Mouse (Mus musculus) kidney, embryonic 14.5 days (tissue): Measurements from ENCODE around the gene Rdh1. TPM values are rescaled to one million over a fixed set of nuclear protein-coding genes. Genes with fewer than 3 reads are reported as not detected.
"Not testable (repeated sequence)": the region's sequence is repeated elsewhere in the genome, so short reads cannot be mapped to it uniquely, and the experiment has no call there.

Source experiments
- ATAC-seq: fragments of 200-750 bp; cut with Nextera tagmentation; 2 replicates; pipeline ENCODE4 v1.8.0; 2017; ENCODE audit warnings: moderate number of reproducible peaks, mild to moderate bottlenecking, moderate TSS enrichment, moderate library complexity; ENCODE audit not compliant: low FRiP score, low TSS enrichment
- H3K27ac ChIP-seq: fragments of 300-500 bp; sonication (generic); 2 replicates; pipeline ENCODE4 v1.5.1; 2014; ENCODE audit warnings: low read depth, mild to moderate bottlenecking, low read length, moderate library complexity, mixed read lengths
- H3K27me3 ChIP-seq: fragments of 300-500 bp; sonication (generic); 2 replicates; pipeline ENCODE4 v1.6.1; 2014; ENCODE audit warnings: mild to moderate bottlenecking, low read length; ENCODE audit not compliant: control insufficient read depth, insufficient read depth
- H3K36me3 ChIP-seq: fragments of 300-500 bp; sonication (generic); 2 replicates; pipeline ENCODE4 v1.6.1; 2014; ENCODE audit warnings: low read length, mixed read lengths; ENCODE audit not compliant: control insufficient read depth, insufficient read depth
- H3K4me1 ChIP-seq: fragments of 300-500 bp; sonication (generic); 2 replicates; pipeline ENCODE4 v1.6.1; 2014; ENCODE audit warnings: low read length, mixed read lengths; ENCODE audit not compliant: control insufficient read depth, insufficient read depth
- H3K4me2 ChIP-seq: fragments of 300-500 bp; sonication (generic); replicated peaks from 2 replicates; pipeline ENCODE4 v1.6.1; 2014; ENCODE audit warnings: low read depth, mild to moderate bottlenecking, low read length
- H3K4me3 ChIP-seq: fragments of 300-500 bp; sonication (generic); 2 replicates; pipeline ENCODE4 v1.5.1; 2014; ENCODE audit warnings: mild to moderate bottlenecking, low read length
- H3K9ac ChIP-seq: fragments of 300-500 bp; sonication (generic); 2 replicates; pipeline ENCODE4 v1.6.1; 2014; ENCODE audit warnings: low read depth, mild to moderate bottlenecking, low read length, moderate library complexity
- H3K9me3 ChIP-seq: fragments of 300-500 bp; sonication (generic); 2 replicates; pipeline ENCODE4 v1.6.1; 2016; ENCODE audit warnings: low read length; ENCODE audit not compliant: control insufficient read depth
- WGBS: fragments of 180-500 bp; shearing (Covaris S2); extraction: QIAGEN DNeasy Blood & Tissue Kit; methylation state at CpG from one replicate; pipeline ENCODE4 v1.1.7; 2014; 5-methylcytosine and 5-hydroxymethylcytosine counted together
- polyA plus RNA-seq: library from polyadenylated mRNA; unstranded; fragments of >200 nt; fragmentation: Nextera tagmentation; extraction: Ambion mirVana; gene quantifications from 2 replicates; pipeline ENCODE4 v1.2.1, GENCODE M21; 2014

Rdh1 gene
- polyA plus RNA-seq, 1 experiment from 2014 or later, result 0.05 TPM

DNA sequence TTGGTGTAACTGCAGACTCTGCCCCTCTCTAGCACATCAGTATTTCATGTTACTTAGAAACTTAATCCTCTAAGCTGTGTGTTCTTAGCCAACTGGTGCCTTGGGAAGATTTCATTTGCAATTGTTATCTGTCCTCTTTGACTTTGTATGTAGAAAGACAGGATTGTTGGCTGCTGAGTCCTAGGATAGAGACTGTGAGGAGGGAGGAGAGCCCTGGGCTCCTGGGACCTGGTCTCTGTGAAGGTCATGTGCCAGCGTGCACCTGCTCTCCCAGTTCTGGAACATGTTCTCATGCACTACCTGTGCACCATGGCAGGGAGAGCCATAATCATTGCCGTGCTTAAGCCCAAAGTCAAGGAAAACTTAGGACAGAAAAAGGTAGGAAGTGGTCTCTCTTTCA is 42.1 kb downstream of the Rdh1 start:
- WGBS, result 86% methylated on average over 2 of the region's 2 CpGs
- ATAC-seq, result no peak
- no peak overlapping the region for H3K27ac ChIP-seq

DNA sequence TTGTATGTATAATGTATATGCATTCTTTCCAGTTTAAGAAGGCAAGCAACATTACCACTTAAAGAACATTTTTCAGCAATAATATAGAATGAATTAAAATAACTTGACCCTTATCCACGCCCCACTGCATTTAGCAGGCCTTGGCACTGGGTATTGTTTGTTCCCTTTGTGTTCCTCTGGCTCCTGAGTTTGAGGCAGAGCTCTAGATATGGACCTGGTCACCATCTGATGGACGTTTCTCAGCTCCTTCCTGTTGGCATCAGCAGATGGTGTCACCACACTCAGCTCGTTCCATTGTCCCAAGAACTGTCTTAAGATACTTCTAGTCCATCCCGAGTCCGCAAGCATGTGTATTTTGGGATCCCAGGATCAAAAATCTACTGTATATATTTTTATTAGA is 42.7 kb downstream of the Rdh1 start:
- no peak overlapping the region for H3K4me3 ChIP-seq
- 87% methylated on average over 5 of the region's 5 CpGs for WGBS
- no peak for ATAC-seq

More for the DNA sequence above, 42.1 kb downstream of the Rdh1 start:
- Histone ChIP-seq H3K27me3 (no peaks in the 10 kb centered on the region), H3K9ac (no peak overlapping the region), H3K4me1 (no peaks in the 10 kb centered on the region), H3K9me3 (no peaks in the 10 kb centered on the region), H3K4me3 (no peak overlapping the region), H3K36me3 (no peaks in the 10 kb centered on the region), H3K4me2 (no peak overlapping the region)

DNA sequence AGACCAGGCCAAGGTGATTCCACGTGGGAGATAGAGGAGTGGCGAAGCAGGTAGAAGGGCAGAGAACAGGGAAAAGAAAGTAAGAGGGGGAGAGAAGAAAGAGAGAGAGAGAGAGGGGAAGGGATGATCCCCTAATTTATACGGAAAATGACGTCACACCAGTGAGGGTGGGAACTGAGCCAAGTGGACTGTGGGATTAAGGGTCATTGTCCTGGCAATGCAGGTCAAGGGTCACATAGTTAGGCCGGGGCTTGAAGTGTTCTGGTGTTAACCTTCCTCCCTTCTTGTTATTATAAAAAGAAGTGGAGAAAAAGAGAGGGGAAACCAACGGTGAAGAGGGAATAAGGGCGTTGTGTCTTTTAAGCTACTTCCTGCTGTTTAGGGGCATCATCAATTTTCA is 44.9 kb downstream of the Rdh1 start:
- Histone ChIP-seq H3K27me3 (no peaks in the 10 kb centered on the region), H3K9me3 (no peaks in the 10 kb centered on the region), H3K4me1 (no peaks in the 10 kb centered on the region), H3K27ac (no peak overlapping the region), H3K4me2 (no peak overlapping the region), H3K4me3 (no peak overlapping the region), H3K9ac (no peak overlapping the region), H3K36me3 (no peaks in the 10 kb centered on the region)
- no peak for ATAC-seq
- 62% methylated on average over 7 of the region's 7 CpGs for WGBS

More for the DNA sequence above, 42.7 kb downstream of the Rdh1 start:
- Histone ChIP-seq H3K4me1 (no peaks in the 10 kb centered on the region), H3K27ac (no peak overlapping the region), H3K4me2 (no peak overlapping the region), H3K27me3 (no peaks in the 10 kb centered on the region), H3K9ac (no peak overlapping the region), H3K36me3 (no peaks in the 10 kb centered on the region), H3K9me3 (no peaks in the 10 kb centered on the region)

DNA sequence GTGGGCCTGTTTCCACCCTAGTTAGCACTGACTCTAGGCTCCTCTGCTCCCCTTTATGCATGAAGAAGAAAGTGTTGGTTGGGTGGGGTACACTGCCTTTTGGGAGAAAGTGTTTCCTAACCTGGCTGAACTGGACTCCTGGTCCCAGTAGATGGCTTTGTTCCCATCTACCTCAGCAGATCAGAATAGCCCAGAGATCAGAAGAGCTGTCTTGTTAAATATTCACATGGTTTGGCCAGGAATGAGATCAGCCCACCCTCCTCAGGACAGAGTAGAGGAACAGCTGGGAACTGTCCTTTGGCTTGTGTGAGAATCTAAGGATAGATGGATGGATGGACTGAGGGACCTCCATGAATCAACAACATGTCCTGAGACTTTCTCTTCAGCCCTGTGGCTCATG is 56.4 kb downstream of the Rdh1 start:
- H3K27ac ChIP-seq, result no peak overlapping the region
- no peak overlapping the region for H3K4me3 ChIP-seq
- H3K9ac ChIP-seq, result no peak overlapping the region
- no peaks in the 10 kb centered on the region for H3K27me3 ChIP-seq
- H3K4me1 ChIP-seq, result no peaks in the 10 kb centered on the region
- no peaks in the 10 kb centered on the region for H3K36me3 ChIP-seq
- H3K4me2 ChIP-seq, result no peak overlapping the region
- no peak for ATAC-seq
- H3K9me3 ChIP-seq, result peaks cover 2% of the 10 kb centered on the region; the same call in 1 of the 2 replicates

GRCm38 (mm10) chr10:127817268-127817910 is 57.9 kb downstream of the Rdh1 start:
- not testable (repeated sequence) for H3K4me1 ChIP-seq, H3K4me2 ChIP-seq, ATAC-seq, H3K9ac ChIP-seq, H3K27ac ChIP-seq, H3K9me3 ChIP-seq, H3K4me3 ChIP-seq, H3K36me3 ChIP-seq, H3K27me3 ChIP-seq
- 73% methylated on average over 4 of the region's 4 CpGs for WGBS

Other genes with a start within 250 kb of the Rdh1 start
- gene Ndufa4l2, start 244.8 kb upstream of the Rdh1 start, polyA plus RNA-seq, result 27.1 and 32.7 TPM in 2 replicates
- gene Shmt2, start 237.3 kb upstream of the Rdh1 start, polyA plus RNA-seq, result 68.9 and 99.8 TPM in 2 replicates
- gene Nxph4, start 225.2 kb upstream of the Rdh1 start, polyA plus RNA-seq, result 0.49 and 1.2 TPM in 2 replicates
- gene Lrp1, start 138.6 kb upstream of the Rdh1 start, polyA plus RNA-seq, result 44.2 and 54.9 TPM in 2 replicates
- 14.0 and 18.9 TPM in 2 replicates for gene Stat6, start 116.7 kb upstream of the Rdh1 start, polyA plus RNA-seq
- gene Nemp1, start 92.8 kb upstream of the Rdh1 start, polyA plus RNA-seq, result 7.6 and 12.4 TPM in 2 replicates
- gene Nab2, start 91.2 kb upstream of the Rdh1 start, polyA plus RNA-seq, result 19.0 and 19.8 TPM in 2 replicates
- gene Myo1a, start 54.6 kb upstream of the Rdh1 start, polyA plus RNA-seq, result 0.20 and 0.45 TPM in 2 replicates
- gene Tac2, start 35.2 kb upstream of the Rdh1 start, polyA plus RNA-seq, result 1.6 and 2.8 TPM in 2 replicates
- 6.9 and 7.6 TPM in 2 replicates for gene Zbtb39, start 20.2 kb upstream of the Rdh1 start, polyA plus RNA-seq
- 2.0 and 3.7 TPM in 2 replicates for gene Gpr182, start 8.0 kb upstream of the Rdh1 start, polyA plus RNA-seq
- 0.26 TPM in 1 of 2 replicates, not detected in the other for gene Rdh16f1, start 66 bp downstream of the Rdh1 start, polyA plus RNA-seq
- gene Rdh9, start 16.7 kb downstream of the Rdh1 start, polyA plus RNA-seq, result 0.32 TPM in 1 of 2 replicates, not detected in the other
- gene Rdh16, start 41.4 kb downstream of the Rdh1 start, polyA plus RNA-seq, result 0.07 and 0.14 TPM in 2 replicates
- gene Rdh19, start 90.2 kb downstream of the Rdh1 start, polyA plus RNA-seq, result not detected in 2 replicates
- not detected in 2 replicates for gene Rdh16f2, start 106.8 kb downstream of the Rdh1 start, polyA plus RNA-seq
- not detected in 2 replicates for gene Rdh7, start 129.1 kb downstream of the Rdh1 start, polyA plus RNA-seq
- gene Sdr9c7, start 138.8 kb downstream of the Rdh1 start, polyA plus RNA-seq, result not detected in 2 replicates
- gene Hsd17b6, start 247.9 kb downstream of the Rdh1 start, polyA plus RNA-seq, result not detected in 2 replicates